Mouse (Mus musculus) testis, postnatal 10 days (tissue): ENCODE measurements around the gene Agbl3.

Experiments
- DNase-seq: peaks from one replicate; pipeline ENCODE4 v3.0.0; 2021; ENCODE audit warnings: low spot score

Gene Agbl3

DNA sequence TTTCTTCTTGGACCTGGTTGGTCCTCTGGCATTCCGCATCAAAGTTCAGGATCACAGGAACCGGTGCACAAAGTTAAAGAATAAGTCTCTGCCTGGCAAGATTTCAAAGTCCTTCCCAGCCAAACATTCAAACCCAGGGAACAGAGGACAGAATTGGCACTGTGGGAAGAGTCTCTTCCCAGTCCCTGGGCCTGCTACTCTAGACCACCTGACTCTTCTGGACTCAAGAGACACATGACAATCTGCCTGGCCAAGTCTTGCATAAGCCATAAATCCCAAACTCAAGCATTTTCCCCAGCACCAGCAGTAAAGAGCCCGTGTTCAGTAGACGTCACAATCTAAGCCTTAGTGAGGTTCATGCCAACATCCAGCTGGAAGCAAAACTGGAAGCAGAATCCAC, 126.4 kb downstream of the Agbl3 start:
- DNase-seq, result no peak

DNA sequence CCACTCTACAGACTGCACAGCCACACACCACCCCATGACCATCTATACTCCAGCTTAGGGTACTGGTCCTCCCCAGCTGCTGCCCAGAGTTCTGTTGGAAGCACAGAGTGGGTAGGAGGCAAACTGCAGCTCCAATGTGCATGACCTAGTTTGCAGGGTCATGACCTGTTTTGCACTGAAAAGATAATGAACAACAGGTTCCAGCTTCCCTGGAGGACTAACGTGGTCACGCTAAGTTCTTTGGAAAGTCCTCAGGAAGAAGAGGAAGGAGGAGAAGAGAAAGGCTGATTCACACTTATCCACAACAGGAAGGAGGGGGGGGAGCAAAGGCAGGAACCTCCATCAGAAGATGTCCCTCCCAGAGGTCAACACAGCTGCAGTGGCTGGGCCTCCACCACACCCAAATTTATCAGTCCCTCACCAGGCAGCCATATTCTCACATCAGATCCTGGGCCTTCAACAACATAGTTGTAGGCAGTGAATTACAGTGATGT, 126.9 kb downstream of the Agbl3 start:
- DNase-seq, result no peak

DNA sequence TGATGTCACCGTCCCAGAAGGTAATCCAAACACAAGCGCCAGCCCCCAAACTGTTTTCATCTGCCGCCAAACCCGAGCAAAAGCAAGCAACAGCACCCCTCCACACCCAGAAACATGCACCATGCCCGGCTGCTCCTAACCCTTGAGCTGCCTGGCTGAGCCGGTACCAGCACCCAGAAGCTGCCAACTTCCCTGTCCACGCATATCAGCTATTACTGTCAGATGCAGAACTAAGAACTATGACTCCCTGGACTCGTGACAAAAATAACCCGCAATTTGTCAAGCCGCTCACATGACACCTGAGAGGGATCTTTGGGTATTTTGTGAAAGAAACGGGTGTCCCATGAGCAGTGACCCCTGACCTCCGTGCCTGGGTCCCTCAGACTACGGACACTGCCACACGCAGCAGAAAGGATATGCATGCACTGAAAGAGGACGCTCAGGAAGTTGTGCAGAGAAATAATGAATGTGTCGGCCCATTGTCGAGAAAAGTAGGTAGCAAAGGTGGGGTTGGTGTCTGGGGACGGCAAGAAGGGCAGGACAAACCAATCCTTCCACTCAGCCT, 127.5 kb downstream of the Agbl3 start:
- DNase-seq, result no peak
